Mouse (Mus musculus) bone marrow, adult 2 months (tissue): ENCODE results near the gene Pald1. TPM values are rescaled to one million over a fixed set of nuclear protein-coding genes. Genes with fewer than 3 reads are reported as not detected.

Source experiments
- H3K27ac ChIP-seq: fragments of 200-500 bp; 2 replicates; pipeline ENCODE4 v1.5.1; 2012; ENCODE audit warnings: low read depth, mild to moderate bottlenecking, control low read depth, inconsistent platforms, low read length; ENCODE audit not compliant: control insufficient read depth, poor library complexity, insufficient read depth
- H3K4me1 ChIP-seq: fragments of 200-500 bp; 2 replicates; pipeline ENCODE4 v1.6.1; 2011; ENCODE audit warnings: low read length; ENCODE audit not compliant: control insufficient read depth, insufficient read depth
- H3K4me3 ChIP-seq: fragments of 200-500 bp; replicated peaks from 2 replicates; pipeline ENCODE3; 2011; ENCODE audit warnings: mild to moderate bottlenecking, low read depth, low read length, control low read depth; ENCODE audit not compliant: control insufficient read depth
- CTCF ChIP-seq: fragments of 200-500 bp; IDR thresholded peaks from 2 replicates; pipeline ENCODE4 v1.5.1; 2011; ENCODE audit warnings: low read length, control low read depth; ENCODE audit not compliant: control insufficient read depth, insufficient read depth
- POLR2A ChIP-seq: fragments of 200-500 bp; IDR thresholded peaks from 2 replicates; pipeline ENCODE4 v1.6.1; 2011; ENCODE audit warnings: low read depth, mild to moderate bottlenecking, control low read depth, low read length, borderline replicate concordance; ENCODE audit not compliant: control insufficient read depth
- WGBS: fragments of 180-500 bp; shearing (Covaris S2); methylation state at CpG from one replicate; pipeline ENCODE4 v1.1.7; 2018; 5-methylcytosine and 5-hydroxymethylcytosine counted together
- polyA plus RNA-seq: library from polyadenylated mRNA; stranded (reverse); fragments of >200 nt; gene quantifications from 2 replicates; pipeline ENCODE4 v1.2.4, GENCODE M21; 2011; ENCODE audit warnings: low replicate concordance; ENCODE audit not compliant: missing spikeins, insufficient read depth, insufficient read length

Gene Pald1
- polyA plus RNA-seq, 1 experiment, result 4.1 TPM

DNA sequence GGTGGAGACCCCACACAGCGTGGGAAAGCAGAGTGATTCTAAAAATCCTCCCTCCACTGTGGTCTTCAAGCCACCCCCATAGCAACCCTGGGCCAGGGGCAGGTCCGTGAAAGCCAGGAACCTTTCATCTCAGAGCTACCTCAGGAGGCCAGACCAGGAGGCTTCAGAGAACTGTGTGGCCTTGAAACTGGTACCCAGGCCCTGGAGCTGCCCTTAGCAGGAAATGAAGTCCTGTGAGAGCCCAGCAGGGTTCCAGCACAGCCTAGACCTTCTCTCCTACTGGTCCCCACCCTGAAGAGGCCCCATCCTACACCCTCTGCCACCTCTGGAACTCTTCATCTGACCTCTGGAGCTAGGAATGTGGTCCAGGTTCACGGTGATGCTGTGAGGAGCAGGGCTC, 14.8 kb upstream of the Pald1 start:
- no peak overlapping the region for H3K4me3 ChIP-seq
- no peak overlapping the region for H3K27ac ChIP-seq
- WGBS, result 69% methylated on average over 3 of the region's 3 CpGs
- TF ChIP-seq POLR2A, result no peak
- TF ChIP-seq CTCF, result no peak
- no peaks in the 10 kb centered on the region for H3K4me1 ChIP-seq

DNA sequence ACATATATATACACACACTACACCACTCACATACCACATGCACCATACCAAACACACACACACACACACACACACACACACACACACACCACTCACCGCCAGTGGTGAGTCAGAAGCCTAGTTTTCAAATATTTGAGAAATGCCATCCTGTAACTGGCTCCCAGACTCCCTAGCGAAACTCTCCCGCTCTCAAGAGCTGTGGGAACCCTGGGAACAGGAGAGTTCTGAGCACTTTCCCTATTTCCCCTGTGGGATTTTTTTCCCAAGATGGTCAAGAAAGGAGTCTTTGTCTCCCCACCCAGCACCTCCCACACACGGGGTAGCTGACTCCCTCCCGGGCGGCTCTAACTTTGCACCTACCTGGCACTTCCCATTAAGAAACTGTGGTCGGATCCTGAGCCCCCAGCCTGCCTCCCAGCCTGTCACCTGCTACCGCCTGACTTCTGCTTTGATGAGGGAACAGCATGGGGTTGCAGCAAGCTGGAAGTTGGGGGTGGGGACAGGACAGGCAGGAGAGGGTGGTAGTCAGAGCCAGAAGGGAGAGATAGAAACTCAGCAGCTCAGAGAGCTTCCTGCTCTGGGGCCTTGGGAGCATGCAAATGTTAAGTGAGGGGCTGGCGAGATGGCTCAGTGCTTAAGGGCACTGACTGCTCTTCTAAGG, 11.3 kb upstream of the Pald1 start:
- 24% methylated on average over 9 of the region's 9 CpGs for WGBS
- no peak for TF ChIP-seq POLR2A
- TF ChIP-seq CTCF, result no peak
- H3K4me1 ChIP-seq, result no peaks in the 10 kb centered on the region
- no peak overlapping the region for H3K4me3 ChIP-seq
- no peak overlapping the region for H3K27ac ChIP-seq

DNA sequence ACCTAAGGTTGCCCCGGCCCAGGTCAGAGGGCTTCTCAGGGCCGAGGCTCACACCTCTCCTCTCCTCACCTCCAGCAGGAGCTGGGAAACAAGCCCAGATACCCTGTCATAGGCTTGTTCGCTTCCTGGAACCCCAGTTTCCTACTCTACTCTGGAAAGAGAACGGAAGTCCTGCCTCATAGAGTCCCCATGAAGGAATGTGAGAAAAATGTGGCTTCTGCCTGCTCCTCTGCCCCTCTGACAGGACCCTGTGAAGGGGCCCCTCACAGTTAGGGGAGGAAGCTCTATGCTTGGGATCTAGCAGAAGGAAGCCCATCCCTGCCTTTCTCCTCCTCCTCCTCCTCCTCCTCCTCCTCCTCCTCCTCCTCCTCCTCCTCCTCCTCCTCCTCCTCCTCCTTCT, 9.3 kb upstream of the Pald1 start:
- no peak overlapping the region for H3K4me3 ChIP-seq
- H3K4me1 ChIP-seq, result no peaks in the 10 kb centered on the region
- no peak for TF ChIP-seq CTCF
- no peak for TF ChIP-seq POLR2A
- 52% methylated on average over 4 of the region's 4 CpGs for WGBS
- no peak overlapping the region for H3K27ac ChIP-seq

DNA sequence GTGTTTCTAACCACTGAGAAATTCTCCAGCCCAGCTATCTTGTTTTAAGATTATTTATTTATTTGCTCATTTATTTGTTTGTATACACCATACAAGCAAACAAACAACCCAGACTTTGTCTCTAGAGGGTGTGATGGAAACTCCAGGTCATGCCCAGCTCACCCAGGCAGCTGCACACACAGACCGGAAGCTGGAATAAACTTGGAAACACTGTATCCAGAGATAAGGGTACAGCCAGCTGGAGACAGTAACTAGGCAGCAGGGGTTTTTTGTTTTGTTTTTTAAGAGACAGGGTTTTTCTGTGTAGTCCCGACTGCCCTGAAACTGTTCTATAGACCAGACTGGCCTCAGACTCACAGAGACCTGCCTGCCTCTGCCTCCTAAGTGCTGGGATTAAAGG, 6.8 kb upstream of the Pald1 start:
- WGBS, result 75% methylated on average over 2 of the region's 2 CpGs
- TF ChIP-seq POLR2A, result no peak
- no peak for TF ChIP-seq CTCF
- Histone ChIP-seq H3K27ac (no peak overlapping the region), H3K4me1 (no peaks in the 10 kb centered on the region), H3K4me3 (no peak overlapping the region)

DNA sequence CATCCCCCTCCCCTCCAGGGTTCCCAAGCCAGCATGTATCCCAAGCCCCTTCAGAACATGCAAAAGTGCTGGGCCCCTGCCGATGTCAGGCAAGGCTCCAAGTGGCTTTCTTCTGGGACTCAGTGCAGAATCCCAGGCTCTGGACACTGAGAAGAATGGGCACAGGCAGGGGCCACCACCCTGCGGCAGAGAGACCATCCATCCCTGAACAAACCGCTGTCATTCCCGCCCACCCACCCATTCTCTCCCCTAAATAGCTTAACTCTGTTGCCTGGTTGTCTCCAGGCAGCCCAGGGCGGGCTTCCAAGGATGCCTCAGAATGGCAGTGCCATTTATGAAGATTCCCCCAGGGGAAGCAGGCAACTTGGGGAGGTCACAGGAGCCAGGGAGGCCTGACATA, 5.7 kb upstream of the Pald1 start:
- WGBS, result 73% methylated on average over 5 of the region's 5 CpGs
- TF ChIP-seq CTCF (no peak), POLR2A (no peak)
- no peak overlapping the region for H3K4me3 ChIP-seq
- no peak overlapping the region for H3K27ac ChIP-seq
- no peaks in the 10 kb centered on the region for H3K4me1 ChIP-seq

DNA sequence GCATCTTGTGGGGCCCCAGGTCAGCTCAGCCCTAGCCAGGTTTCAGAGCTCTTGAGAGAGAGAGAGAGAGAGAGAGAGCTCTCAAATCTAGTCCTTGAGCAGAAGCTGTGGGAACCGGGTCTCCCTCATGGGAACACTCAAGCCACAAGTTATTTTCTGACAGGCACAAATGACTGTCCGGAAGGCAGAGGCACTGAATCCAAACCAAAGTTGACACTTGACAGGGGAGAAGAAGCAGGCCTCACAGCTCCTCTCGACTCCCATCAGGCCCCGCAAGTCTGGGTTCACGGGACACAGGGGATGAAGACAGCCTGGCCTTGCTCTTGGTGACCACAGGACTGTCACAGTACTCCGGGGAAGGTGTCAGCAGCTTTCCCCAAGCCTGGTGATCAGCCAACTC, 3.0 kb upstream of the Pald1 start:
- WGBS, result 66% methylated on average over 6 of the region's 6 CpGs
- TF ChIP-seq POLR2A, result no peak
- no peak for TF ChIP-seq CTCF
- Histone ChIP-seq H3K4me1 (no peaks in the 10 kb centered on the region), H3K27ac (no peak overlapping the region), H3K4me3 (no peak overlapping the region)

DNA sequence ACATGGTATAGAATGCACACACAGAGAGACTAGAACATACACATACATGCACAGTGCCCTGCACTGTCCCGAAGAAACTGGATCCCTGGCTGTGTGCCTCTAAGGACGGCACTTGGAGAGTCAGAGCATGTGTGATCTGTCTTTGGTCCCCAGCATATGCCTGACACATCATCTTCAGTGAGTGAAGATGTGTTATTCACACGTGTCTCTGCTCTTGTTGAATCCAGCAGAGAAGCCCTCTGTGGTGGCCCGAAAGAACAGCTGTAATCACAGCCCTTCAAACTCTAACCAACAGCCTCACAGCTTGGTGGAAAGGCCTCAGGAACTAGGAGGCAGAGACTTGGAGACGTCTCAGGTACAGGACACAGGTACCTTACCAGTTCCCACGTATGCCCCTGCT, 1.8 kb upstream of the Pald1 start:
- Histone ChIP-seq H3K27ac (no peak overlapping the region), H3K4me3 (no peak overlapping the region), H3K4me1 (no peaks in the 10 kb centered on the region)
- whole genome bisulfite sequencing, result 80% methylated on average over 6 of the region's 6 CpGs
- no peak for TF ChIP-seq CTCF
- TF ChIP-seq POLR2A, result no peak

DNA sequence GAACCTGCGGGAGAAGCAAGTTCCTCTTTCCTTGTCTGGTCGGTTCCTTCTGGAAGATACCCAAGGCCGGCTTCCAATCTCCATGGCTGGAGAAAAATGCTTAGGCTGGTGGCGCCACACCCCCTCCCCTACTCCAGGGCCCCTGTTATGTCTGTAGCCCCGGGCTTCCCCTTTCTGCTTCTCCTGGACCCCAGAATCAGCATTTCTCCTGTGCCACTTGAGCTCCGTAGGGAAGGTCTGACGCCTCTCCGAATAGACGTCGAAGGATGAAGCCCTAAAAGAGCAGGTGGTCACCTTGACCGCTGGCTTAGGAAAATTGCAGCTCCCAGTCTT, 351 bp upstream of the Pald1 start:
- H3K4me3 ChIP-seq, result no peak overlapping the region
- H3K27ac ChIP-seq, result no peak overlapping the region
- no peaks in the 10 kb centered on the region for H3K4me1 ChIP-seq
- TF ChIP-seq CTCF (no peak), POLR2A (no peak)
- 9% methylated on average over 11 of the region's 11 CpGs for WGBS

DNA sequence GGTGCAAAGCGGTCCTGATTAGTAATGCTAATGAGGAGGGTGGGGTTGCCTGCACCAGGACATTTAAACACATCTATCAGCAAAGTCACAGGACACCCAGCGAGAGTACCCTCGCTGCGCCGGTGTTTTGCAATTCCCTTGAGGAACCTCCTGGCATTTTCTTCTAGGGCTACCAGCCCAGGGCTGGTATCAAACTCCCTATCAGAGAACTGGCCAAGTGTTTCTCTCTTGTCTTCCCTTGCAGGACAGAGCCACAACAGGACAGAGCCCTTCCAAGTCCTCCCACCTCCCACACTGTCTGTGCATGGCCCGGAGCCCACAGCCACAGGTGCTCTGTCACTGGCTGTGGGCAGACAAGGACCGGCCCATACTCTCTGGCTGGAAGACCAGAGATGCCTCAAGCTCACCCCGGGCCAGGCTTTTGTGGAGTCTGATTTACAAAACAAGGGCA, 1.0 kb downstream of the Pald1 start:
- WGBS, result 0% methylated on average over 8 of the region's 8 CpGs
- no peak overlapping the region for H3K27ac ChIP-seq
- H3K4me1 ChIP-seq, result no peaks in the 10 kb centered on the region
- no peak for TF ChIP-seq CTCF
- TF ChIP-seq POLR2A, result no peak
- H3K4me3 ChIP-seq, result no peak overlapping the region
